Mouse (Mus musculus): ENCODE measurements at regions not wholly inside any gene's neighbourhood (a gene's known extent, or its start where the extent isn't known, plus 50 kb on each side); places are given as distances from the start of the nearest gene placed in this dataset.

DNA sequence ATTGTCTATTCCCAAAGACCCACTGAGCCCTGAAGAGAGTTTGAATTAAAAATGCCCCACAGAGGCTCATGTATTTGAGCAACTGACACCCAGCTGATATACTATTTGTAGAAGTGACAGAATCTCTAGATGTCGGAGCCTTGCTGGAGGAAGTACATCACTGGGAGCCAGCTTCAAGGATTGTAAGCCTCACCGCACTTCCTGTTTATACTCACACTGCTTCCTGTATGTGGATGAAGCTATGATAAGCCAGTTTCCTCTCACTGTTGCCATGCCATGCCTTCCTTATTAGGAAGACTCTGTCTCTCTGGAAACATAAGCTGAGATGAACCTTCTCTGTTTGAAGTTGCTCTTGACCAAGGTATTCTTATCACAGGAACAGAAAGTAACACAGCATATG is 251.8 kb upstream of the Pabpc6 start:
- TF ChIP-seq CTCF (IDR thresholded peaks at IDR 0.05; ENCODE audit: borderline replicate concordance, insufficient read depth, low read length) (no peak), POLR2A (IDR thresholded peaks at IDR 0.05; ENCODE audit: low read depth, low read length) (no peak)

All from embryonic fibroblast, embryonic 13.5 days (primary cell).